Mouse (Mus musculus) spleen, postnatal 36 days (tissue): ENCODE measurements at regions not wholly inside any gene's neighbourhood (a gene's known extent, or its start where the extent isn't known, plus 50 kb on each side); places are given as distances from the start of the nearest gene placed in this dataset.

Experiments
- DNase-seq, 2 experiments: peaks; one replicate each; pipeline ENCODE4 v3.0.0; 2022; ENCODE audit warnings: low spot score in 2 of 2, mixed read lengths in 1 of 2

DNA sequence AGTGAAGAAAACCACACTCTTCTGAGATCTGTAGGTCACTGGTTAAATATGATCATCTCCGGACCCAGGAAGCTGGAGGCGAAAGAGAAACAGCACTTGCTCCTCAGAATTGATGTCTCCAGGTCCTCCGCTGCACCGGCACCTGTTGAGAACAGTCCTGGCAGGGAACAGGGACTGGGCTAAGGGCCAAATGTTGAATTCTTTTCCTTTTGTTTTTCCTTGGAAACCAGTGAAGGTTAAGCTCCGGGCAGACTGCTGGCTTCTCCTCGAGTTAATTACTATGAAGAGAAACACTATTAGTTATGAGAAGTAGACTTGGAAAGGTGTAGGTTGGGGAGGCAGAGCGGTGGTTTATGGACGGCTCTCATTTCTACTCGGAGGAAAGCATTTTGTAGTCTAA is 242.7 kb downstream of the Rngtt start:
- DNase-seq, result no peak

DNA sequence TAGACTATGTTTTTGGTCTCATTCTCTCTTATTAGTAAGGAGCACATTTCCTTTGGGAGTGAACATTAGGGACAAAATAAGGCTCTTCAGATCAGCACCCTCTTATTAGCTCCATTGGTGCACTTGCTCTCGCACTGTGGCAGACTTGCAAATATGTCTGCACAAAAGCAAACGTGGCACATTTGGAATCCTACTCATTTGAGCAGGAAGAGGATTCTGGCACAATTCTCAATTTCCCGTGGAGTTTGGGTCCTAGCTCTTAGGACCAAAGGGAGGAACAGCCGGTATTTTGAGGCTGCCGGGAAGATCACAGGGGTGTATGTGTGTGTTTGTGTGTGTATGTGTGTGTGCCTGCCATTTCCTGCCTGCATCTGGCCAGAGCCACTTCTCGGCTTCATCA is 244.5 kb downstream of the Rngtt start:
- DNase-seq, result no peak

DNA sequence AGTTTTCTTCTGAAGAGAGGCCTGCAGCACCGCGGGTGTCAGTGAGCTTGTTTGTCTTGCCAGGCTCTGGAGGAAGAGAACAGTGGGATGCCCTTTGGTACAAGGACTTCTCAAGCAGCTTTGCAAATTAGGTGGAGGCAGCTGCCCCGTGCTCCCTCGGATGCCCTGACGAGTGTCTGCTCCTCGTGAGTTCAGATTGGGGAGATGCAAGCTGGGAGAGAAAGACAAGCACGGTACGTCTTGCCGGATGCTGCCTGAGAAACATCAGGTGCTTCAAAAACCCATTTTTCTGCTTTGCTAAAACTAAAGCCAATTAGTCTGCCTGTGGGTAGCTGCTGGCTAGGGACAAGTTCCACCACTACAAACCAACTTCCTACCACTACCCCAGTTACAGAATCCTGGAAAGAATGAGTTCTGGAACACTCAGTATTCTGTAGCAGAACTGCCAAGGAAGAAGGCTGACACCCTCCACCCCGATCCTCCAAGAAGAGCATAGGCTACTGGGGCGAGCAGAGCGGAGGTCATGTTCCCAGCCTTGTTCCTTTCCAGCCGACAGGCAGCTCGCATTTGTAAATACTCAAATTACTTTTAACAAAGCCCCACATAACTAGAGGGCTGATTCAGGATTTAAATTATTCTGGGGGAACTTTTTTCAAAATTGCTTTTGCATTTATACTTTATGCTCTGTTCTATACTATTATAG is 245.3 kb downstream of the Rngtt start:
- no peak for DNase-seq

DNA sequence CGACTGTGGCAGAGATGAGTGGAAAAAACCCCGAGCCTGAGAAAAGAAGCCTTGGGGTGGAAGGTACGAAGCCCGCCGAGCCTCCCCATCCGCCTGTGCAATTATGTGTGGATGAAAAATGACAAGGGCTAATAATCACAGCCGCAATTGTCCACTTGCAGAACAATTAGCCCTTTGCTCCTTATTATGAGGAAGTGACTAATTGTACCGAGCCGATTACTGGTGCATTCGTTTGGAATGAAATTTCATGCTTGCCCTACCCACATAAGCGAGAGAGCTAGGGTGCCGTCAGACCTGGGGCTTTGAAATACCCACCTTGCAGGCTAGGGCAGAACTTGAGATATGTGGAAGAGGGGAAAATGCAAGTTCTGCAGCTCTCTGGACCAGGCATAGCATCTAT is 245.9 kb downstream of the Rngtt start:
- no peak for DNase-seq

DNA sequence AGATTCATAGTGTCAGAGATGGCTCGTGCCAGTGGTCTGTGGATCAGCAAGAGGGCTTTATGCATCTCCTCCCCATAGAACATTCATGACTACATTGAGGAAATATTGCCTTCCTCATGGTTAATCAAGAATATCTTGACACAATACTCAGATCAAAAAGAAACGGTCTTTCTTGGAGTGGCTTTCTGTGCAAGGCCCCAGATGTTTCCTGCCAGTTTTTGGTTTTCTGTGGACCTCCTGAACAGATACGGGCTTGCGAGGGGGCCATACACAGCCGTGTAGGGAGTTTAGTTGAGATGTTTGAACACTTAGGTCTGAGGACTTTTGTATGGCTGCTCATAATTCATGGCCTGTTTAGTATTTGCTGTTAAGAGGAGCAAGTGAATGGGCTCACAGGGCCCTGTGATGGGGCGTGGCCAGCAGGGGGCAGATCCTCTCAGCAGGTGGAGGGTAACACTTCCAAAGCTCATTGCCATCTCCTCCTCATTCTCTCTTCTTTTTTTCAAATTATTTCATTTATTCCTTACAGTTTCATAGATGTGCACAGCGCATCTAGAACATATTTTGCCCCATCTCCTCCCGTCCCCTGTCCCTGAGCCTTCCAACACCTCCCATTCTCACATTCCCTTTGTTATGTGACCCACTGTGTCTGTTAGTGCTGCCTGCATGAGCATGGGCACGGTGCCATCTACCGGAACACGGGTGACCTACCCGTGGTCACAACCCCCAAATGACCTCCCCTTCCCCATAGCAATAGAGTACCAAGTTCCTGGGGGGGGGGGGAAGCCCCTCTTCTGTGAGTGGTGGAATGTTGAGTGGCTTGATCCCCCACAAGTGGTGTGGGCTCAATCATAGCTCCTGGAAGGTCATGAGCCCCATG is 246.8 kb downstream of the Rngtt start:
- DNase-seq, result peak in 1 of 2 experiments; percentile 5

DNA sequence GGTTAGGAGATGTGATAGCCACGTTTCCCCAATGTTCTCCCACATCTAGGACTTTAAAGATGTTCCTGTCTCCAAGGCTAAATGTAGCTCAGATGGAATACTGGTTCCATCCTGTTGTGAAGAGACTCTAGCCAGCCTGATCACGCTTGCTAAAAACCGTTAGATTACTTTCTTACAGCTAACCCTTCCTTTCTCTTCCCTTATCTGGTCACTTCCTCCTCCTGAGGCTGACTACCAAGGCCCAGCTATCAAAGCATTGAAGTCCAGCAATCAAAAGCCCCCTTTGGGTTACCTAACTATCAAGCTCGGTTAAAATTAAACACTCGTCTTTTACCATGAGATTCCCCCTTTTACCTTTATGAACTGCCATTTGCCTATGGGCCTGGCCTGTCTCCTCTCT is 260.2 kb downstream of the Rngtt start:
- no peak for DNase-seq

DNA sequence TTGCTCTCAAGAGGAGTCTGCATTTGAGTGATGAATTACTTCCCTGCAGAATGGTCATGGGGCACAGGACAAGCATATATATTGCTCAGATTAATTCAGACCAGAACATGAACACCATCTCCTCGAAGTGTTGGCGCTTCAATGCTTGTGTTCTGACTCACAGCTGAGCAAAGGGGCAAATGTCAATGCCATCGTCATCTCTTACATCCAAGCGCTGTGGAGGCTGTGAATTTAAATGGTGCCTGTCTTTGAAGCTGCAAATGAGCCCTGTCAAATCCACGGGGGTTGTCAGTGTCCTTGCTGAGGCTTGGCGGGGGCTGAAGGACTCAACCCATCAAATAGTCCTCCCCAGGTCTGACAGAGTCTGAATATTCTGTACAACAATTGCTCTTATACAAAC is 261.2 kb downstream of the Rngtt start:
- no peak for DNase-seq

DNA sequence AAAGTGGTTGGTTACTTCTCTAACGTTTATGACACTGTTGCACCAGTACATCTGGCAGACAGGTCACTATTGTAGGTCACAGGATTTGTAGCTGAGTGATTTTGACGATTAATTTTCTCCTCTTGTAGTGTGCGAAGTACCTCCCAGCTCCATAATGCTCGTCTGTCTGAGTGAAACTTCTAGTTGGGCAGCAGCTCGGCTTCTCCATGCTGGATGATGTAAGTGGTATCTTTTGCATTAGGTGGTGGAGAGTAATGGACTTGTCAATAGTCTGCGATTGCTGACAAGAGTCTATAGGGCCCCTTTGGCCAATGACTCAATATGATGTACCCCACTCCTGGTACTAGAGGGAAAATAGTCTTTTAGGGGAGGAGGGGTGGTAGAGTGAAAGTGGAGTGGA is 267.5 kb downstream of the Rngtt start:
- no peak for DNase-seq

DNA sequence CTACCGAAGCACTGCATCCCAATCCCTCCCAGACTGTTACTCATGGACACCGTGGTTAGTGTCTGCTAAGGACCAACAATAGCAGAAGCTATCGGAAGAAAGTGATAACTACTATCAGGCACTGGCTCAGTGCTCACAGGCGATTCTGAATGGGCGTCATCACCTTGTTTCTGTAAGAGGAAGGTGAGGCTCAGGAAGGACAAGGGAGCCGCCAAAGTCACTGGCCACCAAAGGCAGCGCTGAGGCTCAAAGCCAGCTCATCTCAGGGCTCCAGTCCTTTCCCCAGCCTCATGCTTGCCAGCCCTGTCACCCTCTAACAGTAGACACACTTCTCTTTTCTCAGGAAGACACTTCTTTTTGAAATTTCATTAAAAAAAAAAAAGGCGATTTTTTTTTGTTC is 270.4 kb downstream of the Rngtt start:
- DNase-seq, result no peak

DNA sequence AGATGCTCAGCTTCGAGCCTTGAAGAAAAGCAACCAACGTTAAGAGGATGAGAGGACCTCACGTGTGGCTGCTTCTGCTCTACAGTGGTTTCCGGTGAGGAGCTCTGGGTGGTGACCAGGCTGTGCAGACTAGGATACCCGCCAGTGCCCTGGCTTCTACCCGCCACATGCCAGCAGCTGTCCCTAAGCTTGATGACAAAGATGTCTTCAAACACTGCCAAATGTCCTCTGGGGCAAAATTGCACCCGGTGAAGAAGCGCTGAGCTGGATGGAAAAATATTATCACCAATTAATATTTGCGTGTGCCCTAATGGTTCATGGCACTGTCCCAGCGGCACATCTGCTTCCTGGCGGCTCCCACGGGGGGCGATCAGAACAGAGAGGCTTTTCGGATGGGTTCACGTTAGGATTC is 271.1 kb downstream of the Rngtt start:
- no peak for DNase-seq

DNA sequence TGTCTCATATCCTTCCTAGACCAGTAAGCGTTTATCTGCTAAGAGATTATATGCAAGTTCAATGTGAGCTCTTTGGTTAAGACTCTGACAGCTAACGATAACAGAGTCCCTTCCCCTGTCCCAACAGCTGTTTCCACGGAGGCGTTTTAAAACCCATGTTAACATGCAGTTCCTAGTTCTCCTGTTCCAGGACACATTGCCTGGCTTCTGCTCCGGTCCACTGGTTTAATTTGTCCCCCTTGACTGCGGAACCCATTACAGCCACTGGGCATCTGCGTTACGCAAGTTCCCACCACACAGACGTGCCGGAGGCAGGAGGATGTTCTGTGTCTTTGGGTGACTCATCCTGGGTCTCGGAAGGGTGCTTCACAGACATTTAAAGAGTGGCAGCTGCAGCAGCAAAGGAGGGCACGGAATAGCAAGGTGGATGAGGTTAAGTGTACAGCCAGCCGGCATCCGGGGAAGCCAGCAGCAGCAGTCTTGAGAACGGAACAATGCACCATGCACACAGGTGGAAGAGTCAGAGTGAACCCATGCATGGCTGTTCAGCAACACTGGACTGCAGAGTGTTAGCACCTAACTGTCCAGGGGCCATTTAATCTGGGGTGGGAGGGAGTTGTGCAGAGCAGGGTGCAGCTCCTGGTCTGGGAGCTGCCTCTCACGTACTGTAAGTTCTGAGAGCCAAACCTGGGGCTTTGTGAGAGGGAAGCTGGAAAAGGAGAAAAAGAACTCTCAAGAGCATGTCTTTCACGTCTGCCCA is 271.8 kb downstream of the Rngtt start:
- no peak for DNase-seq

DNA sequence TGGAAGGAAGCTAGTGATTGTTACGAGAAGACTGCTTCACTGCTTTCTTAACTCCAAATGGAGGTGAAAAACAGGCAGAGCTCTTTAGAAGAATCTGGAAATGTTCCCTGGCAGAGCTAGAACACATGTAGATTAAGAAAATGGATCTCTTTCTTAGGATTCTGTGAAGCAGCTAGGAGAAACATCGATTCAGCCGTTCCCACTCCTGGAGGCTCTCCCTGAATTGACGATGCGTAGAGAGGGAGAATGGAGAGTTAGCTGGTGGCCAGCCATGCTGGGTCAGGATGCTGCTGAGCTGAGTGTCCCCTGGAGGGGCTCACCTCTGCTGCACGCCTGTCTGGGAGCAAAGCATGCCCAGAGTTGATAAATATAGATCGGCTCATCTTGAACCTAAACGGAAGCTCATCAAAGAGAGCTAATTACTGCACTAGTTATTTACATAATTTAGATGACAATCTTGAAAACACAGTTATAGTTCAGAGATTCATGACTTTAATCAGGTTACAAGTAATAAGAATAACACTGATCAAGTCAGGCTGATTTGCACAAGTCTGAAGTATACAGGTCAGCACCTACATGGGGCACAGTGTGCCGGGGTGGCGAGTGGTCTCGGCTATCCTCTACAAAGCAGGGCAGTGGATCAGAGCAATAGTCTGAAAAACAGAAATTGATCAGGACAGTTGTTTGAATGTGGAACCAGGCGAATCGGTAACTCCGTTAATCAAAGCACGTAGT is 273.0 kb downstream of the Rngtt start:
- DNase-seq, result no peak

DNA sequence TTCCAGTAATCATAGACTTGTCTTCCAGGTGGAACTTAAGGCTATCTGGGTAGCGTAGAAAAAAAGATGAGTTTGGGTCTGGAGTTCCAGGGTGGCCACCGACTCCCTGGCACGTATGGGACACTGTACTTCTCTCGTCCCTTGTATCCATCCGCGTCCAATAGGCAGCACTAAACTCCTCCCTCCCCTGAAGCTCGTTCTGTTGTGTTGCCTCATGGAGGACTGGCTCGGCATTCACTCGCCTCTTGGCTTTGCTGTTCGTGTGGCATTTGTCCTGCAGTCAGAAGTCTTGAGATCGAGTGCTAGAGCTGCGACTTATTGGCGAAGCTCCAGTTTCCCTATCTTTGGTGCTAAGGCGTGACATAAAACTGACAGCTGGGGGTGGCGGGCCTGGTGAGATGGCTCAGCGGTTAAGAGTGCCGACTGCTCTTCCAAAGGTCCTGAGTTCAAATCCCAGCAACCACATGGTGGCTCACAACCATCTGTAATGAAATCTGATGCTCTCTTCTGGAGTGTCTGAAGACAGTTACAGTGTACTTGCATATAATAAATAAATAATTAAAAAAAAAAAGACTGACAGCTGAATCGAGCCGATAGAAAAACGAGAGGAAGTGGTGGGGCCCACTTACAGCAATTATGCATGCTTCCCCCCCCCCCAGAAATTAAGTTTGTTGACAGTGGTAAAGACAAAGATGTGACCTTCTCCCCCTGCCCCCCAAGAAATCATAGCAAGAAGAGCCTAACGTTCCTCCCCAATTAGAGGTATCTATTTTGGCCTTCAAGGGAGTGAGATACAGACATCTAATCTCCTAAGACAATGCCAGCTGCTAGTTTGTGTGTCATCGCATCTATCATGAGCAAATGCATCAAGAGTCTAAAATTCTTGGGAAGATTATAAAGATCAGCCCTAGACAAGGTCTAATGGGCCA is 274.1 kb downstream of the Rngtt start:
- DNase-seq, result no peak

DNA sequence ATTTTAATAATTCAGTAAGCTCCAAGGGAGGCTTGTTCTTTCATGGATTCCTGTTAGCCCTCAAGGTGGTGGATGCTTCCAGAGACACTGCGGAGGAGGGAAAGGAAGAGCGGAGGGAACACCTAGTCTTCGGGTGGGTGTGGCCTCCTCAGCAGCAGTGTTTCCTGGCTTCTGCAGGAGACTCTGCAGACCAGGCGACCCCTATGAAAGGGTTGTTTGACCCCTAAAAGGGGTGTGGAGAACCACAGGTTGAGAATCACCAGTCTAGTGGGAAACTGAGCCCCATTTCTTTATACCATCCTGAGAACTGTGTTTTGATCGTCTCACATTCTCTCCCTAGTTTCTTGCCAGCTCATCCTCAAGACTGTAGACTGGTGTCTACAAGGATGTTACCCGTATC is 275.7 kb downstream of the Rngtt start:
- no peak for DNase-seq

DNA sequence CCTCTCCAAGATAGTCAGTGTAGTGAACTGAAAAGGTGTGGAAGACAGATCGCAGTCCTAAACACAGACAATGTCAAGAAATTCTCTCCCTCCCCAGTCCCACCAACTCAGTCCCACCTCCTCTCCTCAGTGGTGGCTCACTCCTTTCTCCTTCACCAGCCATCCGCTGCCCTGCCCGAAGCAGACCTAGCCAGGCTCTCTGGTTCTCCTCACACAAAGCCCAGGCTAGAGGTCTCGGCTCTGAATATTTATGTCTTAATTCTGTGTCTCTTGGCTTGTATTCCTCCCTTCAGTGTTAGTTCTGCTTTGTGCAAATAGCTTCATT is 276.1 kb downstream of the Rngtt start:
- DNase-seq, result no peak

DNA sequence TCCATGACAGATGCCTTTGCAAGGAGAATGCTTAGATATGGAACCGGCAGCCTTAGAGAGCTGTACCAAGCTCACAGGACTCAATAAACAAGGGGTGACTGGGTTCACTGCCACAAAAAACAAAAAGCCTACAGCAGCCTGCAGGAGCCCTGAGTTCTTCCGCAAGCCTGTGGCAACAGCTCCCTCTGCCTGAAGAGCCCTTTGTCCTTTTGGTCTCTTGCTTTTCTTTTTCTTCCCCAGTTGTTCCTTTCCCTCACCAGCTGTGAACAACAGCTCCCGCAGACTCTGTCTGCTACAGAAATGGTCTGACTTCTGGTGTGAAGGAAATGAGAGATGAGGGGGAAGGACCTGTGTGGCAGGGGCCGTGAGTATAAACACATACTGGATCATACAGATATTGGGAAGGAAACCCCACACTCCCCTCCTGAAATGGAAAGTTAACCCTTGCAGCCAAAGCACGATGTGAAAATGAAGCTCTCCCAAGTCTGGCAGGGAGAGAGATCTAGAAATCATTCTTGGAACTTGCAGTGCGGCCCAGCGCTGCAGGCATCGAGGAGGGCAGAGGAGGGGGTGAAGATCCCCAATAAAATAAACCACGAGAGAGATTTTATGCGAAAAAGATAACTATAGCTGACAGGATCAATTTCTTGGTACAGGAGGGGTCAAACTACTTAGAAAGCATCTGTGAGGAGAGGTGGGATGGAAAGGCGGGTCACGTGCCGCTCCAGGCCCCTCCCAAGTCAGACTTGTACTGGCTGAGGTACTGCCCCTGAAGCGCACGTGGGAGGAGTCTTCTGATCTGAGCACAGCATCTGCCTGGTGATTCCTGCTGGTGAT is 276.7 kb downstream of the Rngtt start:
- peak in 1 of 2 experiments; percentile 16 for DNase-seq

DNA sequence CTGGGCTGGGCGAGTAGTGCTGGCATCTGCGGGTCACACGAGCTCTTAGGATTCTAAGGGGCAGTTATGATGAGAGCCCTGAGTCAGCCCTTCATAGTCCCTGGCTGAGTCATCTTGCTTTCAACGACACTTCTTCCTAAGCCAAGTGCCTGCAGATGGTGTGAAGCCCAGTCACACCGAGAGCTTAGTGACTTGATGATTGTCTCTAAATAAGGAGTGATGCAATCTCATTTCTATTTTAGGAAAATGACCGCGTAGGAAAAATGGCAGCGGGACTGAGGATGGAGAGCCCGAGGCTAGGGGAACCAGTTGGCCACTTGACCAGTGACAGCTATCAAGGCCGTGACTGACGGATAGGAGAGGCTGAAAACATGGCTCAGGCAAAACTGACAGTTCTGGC is 277.6 kb downstream of the Rngtt start:
- no peak for DNase-seq

DNA sequence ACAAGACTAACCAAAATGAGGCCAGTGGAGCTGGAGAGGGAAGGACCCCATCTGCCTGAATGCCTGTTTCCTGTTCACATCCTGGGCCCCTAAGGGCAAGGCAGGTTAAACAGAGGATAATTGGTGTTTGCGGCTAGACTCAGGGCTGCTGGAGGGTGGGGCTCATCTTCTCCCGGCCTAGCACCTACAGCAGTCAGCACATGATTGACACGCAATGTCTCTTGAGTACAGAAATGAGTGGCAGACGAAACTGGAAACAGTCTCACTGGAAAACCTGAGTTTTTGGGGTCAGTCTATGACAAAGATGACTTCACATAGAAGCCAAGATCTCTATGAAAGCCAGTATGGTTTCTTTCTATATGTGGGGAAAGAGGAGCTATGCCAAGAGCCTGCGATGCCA is 278.0 kb downstream of the Rngtt start:
- no peak for DNase-seq

DNA sequence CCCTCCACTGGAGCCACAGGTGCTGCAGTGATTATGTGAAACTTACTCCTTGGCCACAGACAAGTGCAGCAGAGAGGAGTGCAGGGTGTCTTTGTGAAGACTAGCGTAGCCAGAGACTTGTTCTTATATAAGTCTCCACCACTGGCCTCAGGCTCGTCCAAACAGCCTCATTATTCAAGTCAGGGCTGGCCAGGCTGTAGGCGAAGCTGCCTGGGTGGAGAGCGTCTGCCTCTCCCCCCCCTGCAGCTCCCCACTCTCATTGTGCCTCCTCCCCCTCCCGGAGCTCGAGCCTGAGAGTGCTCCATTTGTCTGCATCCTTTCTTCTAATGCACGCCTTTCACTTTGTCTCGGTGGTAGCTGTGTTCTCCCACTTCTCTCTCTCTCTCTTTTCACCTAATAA is 279.1 kb downstream of the Rngtt start:
- DNase-seq, result no peak
